Mouse (Mus musculus) embryonic facial prominence, embryonic 10.5 days (tissue): ENCODE measurements at regions not wholly inside any gene's neighbourhood (a gene's known extent, or its start where the extent isn't known, plus 50 kb on each side); places are given as distances from the start of the nearest gene placed in this dataset.
A peak's percentile ranks its signal among the peaks of the same experiment; 100 is the strongest.
"Not testable (repeated sequence)": the region's sequence is repeated elsewhere in the genome, so short reads cannot be mapped to it uniquely, and the experiment has no call there.

Experiments
- DNase-seq: peaks from one replicate; pipeline ENCODE4 v3.0.0-alpha.2; 2017; ENCODE audit warnings: low spot score
- H3K27ac ChIP-seq: fragments of 300-500 bp; sonication (generic); replicated peaks from 2 replicates; pipeline ENCODE4 v1.5.1; 2016; ENCODE audit warnings: mild to moderate bottlenecking
- H3K27me3 ChIP-seq: fragments of 300-500 bp; sonication (generic); replicated peaks from 2 replicates; pipeline ENCODE4 v1.6.1; 2016; ENCODE audit warnings: low read depth, mild to moderate bottlenecking; ENCODE audit not compliant: poor library complexity, severe bottlenecking
- H3K36me3 ChIP-seq: fragments of 300-500 bp; sonication (generic); replicated peaks from 2 replicates; pipeline ENCODE4 v1.6.1; 2016; ENCODE audit warnings: mild to moderate bottlenecking, moderate library complexity
- H3K4me1 ChIP-seq: fragments of 300-500 bp; sonication (generic); 2 replicates; pipeline ENCODE4 v1.6.1; 2016
- H3K4me3 ChIP-seq: fragments of 300-500 bp; sonication (generic); 2 replicates; pipeline ENCODE4 v1.5.1; 2016; ENCODE audit warnings: mild to moderate bottlenecking, moderate library complexity
- H3K9me3 ChIP-seq: fragments of 300-500 bp; sonication (generic); 2 replicates; pipeline ENCODE4 v1.6.1; 2016; ENCODE audit warnings: mild to moderate bottlenecking
- WGBS: fragments of 180-500 bp; shearing (Covaris S2); methylation state at CpG from one replicate; pipeline ENCODE4 v1.1.7; 2016; 5-methylcytosine and 5-hydroxymethylcytosine counted together

- 90% methylated on average over 2 of the region's 2 CpGs for WGBS
- Histone ChIP-seq H3K27me3 (no peaks in the 10 kb centered on the region), H3K36me3 (no peaks in the 10 kb centered on the region), H3K9me3 (no peaks in the 10 kb centered on the region), H3K4me1 (no peaks in the 10 kb centered on the region), H3K27ac (no peak overlapping the region), H3K4me3 (no peak overlapping the region)
- DNase-seq: no peak
Observed at GRCm38 (mm10) chr8:40071131-40071530, 603.7 kb upstream of the Adam24 start.

DNA sequence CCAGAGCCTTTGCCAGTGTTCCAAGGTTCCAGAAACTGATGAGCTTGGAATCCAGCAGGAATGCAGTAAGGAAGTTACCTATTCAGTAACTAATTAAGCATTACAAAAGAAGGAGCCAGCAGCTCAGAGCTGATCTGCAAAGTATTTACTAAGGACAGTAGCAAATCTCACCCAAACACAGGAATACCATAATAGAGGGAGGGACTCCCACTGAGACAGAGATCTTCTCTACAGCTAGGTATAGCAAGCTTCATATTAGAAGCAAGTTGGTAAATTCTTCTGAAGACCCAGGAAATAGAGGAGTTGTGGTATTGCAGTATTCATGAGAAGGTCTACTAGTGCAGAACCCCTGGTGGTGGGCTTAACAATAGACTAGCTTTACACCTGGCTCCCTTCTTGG is 593.9 kb upstream of the Adam24 start:
- not testable (repeated sequence) for H3K27ac ChIP-seq, H3K4me3 ChIP-seq, DNase-seq, H3K27me3 ChIP-seq, H3K4me1 ChIP-seq, H3K36me3 ChIP-seq, H3K9me3 ChIP-seq

DNA sequence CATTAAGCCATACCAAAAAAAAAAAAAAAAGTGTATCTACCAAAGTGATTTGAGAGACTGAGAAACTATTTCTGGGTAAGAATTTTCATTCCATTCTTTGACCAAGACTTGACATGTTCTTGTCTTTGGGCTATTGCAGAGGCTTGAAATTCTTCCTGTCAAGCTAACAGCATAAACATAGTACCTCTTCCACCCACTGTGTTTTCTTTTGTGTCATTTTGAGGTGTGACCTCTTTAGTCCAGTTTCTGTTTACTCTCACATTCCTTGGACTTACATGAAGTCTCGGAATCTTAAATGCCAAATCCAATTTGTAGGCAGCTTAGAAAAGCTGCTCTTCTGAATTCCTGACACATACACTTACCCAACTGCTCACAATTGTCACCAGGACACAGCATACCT is 590.7 kb upstream of the Adam24 start:
- H3K4me1 ChIP-seq: no peaks in the 10 kb centered on the region
- no peak for DNase-seq
- H3K27ac ChIP-seq: no peak overlapping the region
- no peaks in the 10 kb centered on the region for H3K9me3 ChIP-seq
- 56% methylated on average over 1 of the region's 1 CpGs for WGBS
- H3K36me3 ChIP-seq: no peaks in the 10 kb centered on the region
- no peak overlapping the region for H3K4me3 ChIP-seq
- no peaks in the 10 kb centered on the region for H3K27me3 ChIP-seq

GRCm38 (mm10) chr8:40089377-40089776 is 585.5 kb upstream of the Adam24 start:
- no peak for DNase-seq
- Histone ChIP-seq H3K27me3 (no peaks in the 10 kb centered on the region), H3K27ac (no peak overlapping the region), H3K4me1 (no peaks in the 10 kb centered on the region), H3K36me3 (no peaks in the 10 kb centered on the region), H3K4me3 (no peak overlapping the region), H3K9me3 (no peaks in the 10 kb centered on the region)
- 85% methylated on average over 4 of the region's 4 CpGs for WGBS

GRCm38 (mm10) chr8:40124402-40124801 is 550.5 kb upstream of the Adam24 start:
- Histone ChIP-seq H3K4me1 (no peaks in the 10 kb centered on the region), H3K27me3 (no peaks in the 10 kb centered on the region), H3K4me3 (no peak overlapping the region), H3K9me3 (no peaks in the 10 kb centered on the region), H3K36me3 (no peaks in the 10 kb centered on the region), H3K27ac (no peak overlapping the region)
- no peak for DNase-seq
- 90% methylated on average over 3 of the region's 3 CpGs for WGBS

GRCm38 (mm10) chr8:40127141-40127540 is 547.7 kb upstream of the Adam24 start:
- H3K36me3 ChIP-seq: no peaks in the 10 kb centered on the region
- no peak overlapping the region for H3K4me3 ChIP-seq
- WGBS: 92% methylated on average over 8 of the region's 8 CpGs

DNA sequence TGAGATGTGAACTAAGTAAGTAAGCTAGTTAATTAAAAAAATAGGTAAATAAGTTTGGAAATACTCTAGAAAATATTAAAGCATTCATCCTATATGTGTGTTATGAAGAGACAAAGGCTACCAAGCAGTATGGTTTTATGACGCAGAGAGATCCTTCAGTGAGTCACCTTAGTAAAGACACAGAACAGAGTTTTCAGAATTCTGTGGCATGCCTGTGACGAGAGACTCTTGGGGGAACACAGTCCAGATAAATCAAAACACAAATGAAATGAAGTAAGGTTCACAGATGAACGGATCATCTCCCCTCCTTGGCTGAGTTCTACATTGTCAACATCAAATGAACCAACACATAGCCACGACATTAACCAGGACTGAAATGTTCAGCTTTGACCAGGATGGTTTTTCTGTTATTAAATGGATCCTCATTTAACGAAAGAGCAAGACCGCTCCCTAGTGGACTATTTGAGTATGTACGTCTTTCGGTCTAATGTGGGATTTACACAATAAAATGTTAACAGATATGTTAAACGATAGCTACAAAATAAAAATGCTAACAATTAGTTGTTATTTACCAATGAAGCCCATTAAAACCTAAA is 542.1 kb upstream of the Adam24 start:
- Histone ChIP-seq H3K36me3 (no peaks in the 10 kb centered on the region), H3K4me1 (no peaks in the 10 kb centered on the region), H3K27me3 (no peaks in the 10 kb centered on the region), H3K9me3 (no peaks in the 10 kb centered on the region), H3K27ac (no peak overlapping the region), H3K4me3 (no peak overlapping the region)
- WGBS: 30% methylated on average over 9 of the region's 9 CpGs
- DNase-seq: no peak

More at GRCm38 (mm10) chr8:40127141-40127540, 547.7 kb upstream of the Adam24 start:
- DNase-seq: no peak
- Histone ChIP-seq H3K4me1 (no peaks in the 10 kb centered on the region), H3K27ac (no peak overlapping the region), H3K9me3 (no peaks in the 10 kb centered on the region), H3K27me3 (no peaks in the 10 kb centered on the region)

- Histone ChIP-seq H3K9me3 (no peaks in the 10 kb centered on the region), H3K36me3 (no peaks in the 10 kb centered on the region), H3K27ac (no peak overlapping the region), H3K27me3 (0 out of 2 replicates have a peak, but pooled peaks cover 3% of the 10 kb centered on the region), H3K4me3 (peak overlapping the region; percentile 39), H3K4me1 (peaks cover 7% of the 10 kb centered on the region; the same call in 1 of the 2 replicates)
- DNase-seq: peak; percentile 75
- WGBS: 18% methylated on average over 21 of the region's 21 CpGs
Observed at GRCm38 (mm10) chr8:40150911-40151797, 523.7 kb upstream of the Adam24 start.

GRCm38 (mm10) chr8:40152451-40152850 is 522.4 kb upstream of the Adam24 start:
- Histone ChIP-seq H3K9me3 (no peaks in the 10 kb centered on the region), H3K27me3 (0 out of 2 replicates have a peak, but pooled peaks cover 3% of the 10 kb centered on the region), H3K4me1 (peaks cover 7% of the 10 kb centered on the region; the same call in 1 of the 2 replicates), H3K4me3 (no peak overlapping the region), H3K27ac (no peak overlapping the region), H3K36me3 (no peaks in the 10 kb centered on the region)
- WGBS: 52% methylated on average over 2 of the region's 2 CpGs
- no peak for DNase-seq

DNA sequence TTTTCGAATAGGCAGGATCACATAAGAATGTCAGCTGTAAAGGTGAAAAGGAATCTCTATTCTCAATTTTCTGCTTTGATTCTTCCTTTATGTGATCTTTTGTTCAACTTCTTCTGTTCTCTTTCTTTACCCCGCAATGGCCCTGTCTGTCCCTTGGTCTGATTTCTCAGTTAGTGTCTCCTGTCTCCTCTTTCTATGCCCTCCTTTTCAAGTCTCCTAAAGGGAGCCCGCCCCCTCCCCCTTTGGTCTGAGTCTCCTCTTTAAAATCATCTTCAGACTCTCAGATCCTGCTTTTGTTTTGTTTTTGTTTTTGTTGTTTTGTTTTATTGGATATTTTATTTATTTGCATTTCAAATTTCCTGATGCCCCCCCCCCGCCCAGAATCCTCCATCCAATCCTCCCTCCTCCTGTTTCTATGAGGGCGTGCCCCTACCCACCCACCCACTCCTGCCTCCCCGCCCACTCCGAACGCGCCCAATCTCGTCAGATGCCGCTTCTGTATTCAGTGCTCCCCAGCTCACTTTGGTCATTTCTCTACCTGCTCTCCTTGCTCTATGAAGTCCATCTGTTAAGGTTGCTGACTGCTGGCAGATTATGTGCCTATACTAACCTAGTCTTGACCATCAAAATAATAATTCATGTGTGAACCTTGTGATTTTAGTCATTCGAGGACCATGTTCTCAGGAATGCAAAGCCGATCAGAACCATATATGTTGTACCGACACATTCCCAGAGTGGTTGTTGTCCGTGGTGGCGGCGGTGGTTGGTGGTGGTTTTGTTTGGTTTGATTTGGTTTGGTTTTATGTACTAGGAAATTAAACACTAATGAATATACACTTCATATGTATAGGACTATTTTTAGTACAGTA is 487.9 kb upstream of the Adam24 start:
- H3K27me3 ChIP-seq: no peaks in the 10 kb centered on the region
- WGBS: 40% methylated on average over 17 of the region's 17 CpGs
- no peak overlapping the region for H3K27ac ChIP-seq
- no peaks in the 10 kb centered on the region for H3K9me3 ChIP-seq
- H3K4me1 ChIP-seq: 0 out of 2 replicates have a peak, but pooled peaks cover 4% of the 10 kb centered on the region
- peak overlapping the region; percentile 37 for H3K4me3 ChIP-seq
- H3K36me3 ChIP-seq: no peaks in the 10 kb centered on the region
- DNase-seq: peak; percentile 9

DNA sequence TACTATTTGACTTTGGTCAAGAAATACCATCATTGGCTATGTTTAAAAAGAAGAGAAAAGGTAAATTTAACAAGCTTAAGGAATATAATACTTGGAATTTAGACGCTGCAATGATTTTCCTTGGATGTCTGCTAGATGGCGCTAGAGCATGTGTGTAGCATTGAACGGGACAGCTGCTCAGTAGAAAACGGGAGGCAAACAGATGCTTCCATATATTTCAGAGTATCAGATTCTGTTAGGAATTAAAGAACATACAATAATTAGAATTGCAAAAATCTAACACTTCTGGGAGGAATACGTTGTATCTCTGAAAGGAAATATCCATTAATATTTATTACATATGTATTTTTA is 487.3 kb upstream of the Adam24 start:
- Histone ChIP-seq H3K27ac (no peak overlapping the region), H3K9me3 (no peaks in the 10 kb centered on the region), H3K4me1 (0 out of 2 replicates have a peak, but pooled peaks cover 4% of the 10 kb centered on the region), H3K27me3 (no peaks in the 10 kb centered on the region), H3K4me3 (peak overlapping the region; percentile 37; the same call in 1 of the 2 replicates), H3K36me3 (no peaks in the 10 kb centered on the region)
- 3% methylated on average over 5 of the region's 5 CpGs for WGBS
- DNase-seq: peak; percentile 28

DNA sequence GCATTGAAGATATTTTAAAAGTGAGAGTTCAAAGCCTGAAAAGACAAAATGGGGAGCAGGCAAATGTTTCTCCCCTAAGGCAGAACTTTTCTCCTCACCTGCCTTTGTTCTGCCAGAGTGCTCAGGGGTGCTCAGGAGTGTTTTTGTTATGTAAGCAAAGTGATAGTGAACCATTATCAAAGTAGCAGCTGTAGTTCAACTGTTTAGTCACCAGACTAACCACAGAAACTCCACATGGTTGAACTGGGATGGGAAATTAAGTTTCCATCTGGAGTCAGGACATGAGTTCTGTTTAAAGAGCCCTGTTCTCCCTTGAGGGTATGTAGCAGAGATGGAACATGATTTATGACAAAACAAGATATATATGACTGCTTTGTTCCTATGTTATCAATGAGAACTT is 482.6 kb upstream of the Adam24 start:
- H3K27ac ChIP-seq: no peak overlapping the region
- no peak for DNase-seq
- H3K4me1 ChIP-seq: no peaks in the 10 kb centered on the region
- no peaks in the 10 kb centered on the region for H3K27me3 ChIP-seq
- no peaks in the 10 kb centered on the region for H3K9me3 ChIP-seq
- no peak overlapping the region for H3K4me3 ChIP-seq
- no peaks in the 10 kb centered on the region for H3K36me3 ChIP-seq
